Mouse (Mus musculus) megakaryocyte progenitor cell, adult 5-6 weeks (primary cell): ENCODE measurements around the gene H13. TPM values are rescaled to one million over a fixed set of nuclear protein-coding genes. Genes with fewer than 3 reads are reported as not detected.

ENCODE experiments used
- ATAC-seq: replicated peaks from 2 replicates; pipeline ENCODE4 v1.8.0; 2016; ENCODE audit warnings: mild to moderate bottlenecking, moderate TSS enrichment, inconsistent platforms; ENCODE audit not compliant: poor library complexity
- total RNA-seq, 2 experiments: library from RNA; stranded (forward) in 1 of 2; stranded (reverse) in 1 of 2; fragments of 157-497, 149-512 nt in 1 of 2; fragments of 200-1000 nt in 1 of 2; gene quantifications; 2 replicates each; pipeline versions ENCODE4 v1.2.3 to v1.2.4; 2015 to 2017

H13 gene
- total RNA-seq (2015) (169 and 177 TPM in 2 replicates), total RNA-seq (2017) (126 and 128 TPM in 2 replicates)

DNA sequence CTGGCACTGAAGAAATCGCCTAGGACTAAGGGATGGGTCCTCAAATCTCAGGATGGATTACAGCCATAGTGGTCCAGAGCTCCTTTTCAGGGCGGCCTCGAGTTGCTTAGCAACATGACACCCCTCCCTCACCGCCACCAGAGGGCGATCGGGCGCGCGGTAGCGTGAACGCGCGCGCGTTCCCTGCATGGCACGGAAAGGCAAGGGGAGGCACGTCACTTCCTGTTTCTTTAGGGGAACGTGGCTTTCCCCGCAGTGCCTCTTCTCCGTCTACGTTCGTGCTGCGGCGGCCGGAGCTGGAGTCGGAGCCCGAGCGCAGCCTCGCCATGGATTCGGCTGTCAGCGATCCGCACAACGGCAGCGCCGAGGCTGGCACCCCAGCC is at the start of gene H13:
H13 (plus strand) TSS at position 206 of the 383 bp plus-strand sequence.
- ATAC-seq: peak; percentile 92

DNA sequence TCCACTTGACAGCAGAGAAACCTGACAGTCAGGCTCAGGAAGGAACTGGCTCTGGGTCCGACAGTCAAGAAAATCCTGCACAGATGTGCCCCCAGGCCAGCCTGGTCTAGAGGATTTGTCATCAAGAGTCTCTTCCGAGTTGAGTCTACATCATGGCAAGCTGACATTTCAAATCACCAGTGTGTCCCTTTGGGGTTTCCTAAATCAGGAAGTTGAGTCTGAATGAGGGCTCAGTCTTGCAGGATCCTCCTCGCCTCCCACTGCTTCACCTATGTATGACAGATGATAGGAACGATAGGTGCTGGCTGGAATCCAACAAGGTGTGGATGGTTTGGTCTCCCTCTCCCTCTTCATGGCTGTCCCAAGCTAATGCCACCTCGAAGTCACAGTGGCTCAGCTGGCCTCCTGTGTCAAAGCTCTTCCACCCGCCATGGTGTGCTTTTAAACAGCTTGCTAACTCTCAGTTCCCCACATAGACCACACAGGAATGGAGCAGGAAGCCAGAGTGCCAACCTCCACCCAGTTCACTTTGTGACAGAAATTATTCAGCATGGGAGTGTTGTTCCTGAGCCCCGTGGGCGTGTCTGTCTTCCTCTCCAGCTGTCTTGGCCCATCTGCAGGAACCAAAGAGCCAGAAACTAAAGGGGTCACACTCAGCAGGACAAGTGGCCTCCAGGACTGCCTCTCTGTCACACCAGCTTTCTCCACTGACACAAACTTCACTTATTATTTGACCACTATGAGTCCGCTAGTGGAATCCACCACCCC is 48.7 kb upstream of the H13 start:
- peak; percentile 85 for ATAC-seq

DNA sequence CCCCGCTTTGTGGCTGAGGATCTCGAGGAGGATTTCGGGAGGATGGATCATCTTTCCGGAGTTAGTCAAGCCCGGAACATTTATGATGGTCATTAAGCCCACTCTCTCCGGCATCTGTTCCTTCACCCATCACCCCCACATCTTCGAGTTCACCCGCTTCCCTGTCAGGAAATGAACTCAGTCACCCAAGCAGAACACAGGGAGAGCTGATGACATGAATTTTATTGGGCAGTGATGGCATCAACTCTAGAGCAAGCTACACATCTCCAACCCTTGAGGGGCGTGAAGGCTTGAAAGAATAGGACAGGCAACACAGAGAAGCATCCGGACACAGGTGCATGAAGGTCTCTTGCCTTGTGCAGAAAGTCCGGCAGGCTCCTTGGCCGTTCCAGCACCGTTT is 47.1 kb upstream of the H13 start:
- no peak for ATAC-seq

DNA sequence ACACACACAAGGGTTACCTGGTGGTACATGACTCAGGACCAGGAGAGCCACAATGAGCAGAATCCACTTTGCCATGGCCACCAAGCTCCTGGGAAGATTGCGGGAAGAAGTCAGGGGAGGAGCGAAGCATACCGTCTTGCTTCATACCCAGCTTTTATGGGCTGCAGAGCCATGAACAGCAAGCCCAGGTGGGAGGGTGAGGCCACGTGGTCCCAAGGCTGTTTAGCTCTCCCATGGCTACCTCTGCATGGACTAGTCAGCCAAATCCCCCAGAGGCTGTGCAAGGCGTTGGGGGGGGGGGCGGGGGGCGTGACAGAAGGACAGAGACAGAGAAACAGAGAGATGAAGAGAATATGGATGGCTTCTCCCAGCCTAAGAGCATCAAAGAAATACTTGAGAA is 46.3 kb upstream of the H13 start, which contains the start of gene Defb25:
Defb25 (minus strand) TSS at position 101 of the 400 bp plus-strand sequence.
- no peak for ATAC-seq

DNA sequence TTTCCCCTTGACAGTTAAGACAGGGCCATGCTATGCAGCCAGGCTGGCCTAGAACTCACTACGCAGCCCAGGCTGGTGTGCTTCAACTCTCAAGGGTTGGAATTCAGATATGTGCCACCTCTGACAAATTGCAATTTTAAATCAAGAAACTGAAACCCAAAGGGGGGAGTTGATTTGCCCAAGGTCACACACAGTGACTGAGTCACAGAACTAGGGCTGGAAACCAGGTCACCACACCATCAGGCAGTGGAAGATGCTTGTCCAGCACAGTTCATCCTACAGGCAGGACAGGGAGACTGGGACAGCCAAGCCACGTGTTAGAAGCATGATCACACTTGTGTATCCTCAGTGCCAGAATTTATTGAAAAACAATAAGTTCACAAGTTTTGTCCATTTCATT is 44.7 kb upstream of the H13 start:
- no peak for ATAC-seq

DNA sequence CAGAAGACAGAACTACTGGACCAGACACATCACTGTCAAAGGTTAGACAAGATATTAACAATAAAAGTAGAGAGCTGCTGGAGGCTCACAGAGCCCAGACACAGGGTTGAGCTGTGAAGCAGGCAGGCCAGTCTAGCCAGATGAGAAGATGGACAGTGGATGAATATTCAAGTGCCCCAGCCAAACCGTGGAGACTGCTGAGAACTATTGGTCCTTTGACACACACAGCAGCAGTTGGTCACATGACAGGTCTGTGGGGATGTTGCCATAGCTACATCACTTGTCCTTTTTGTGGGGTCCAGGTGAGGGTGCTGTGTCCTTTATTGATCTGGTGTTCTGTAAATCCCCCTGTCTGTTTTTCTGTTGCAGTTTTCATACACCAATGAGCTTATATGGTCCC is 44.0 kb upstream of the H13 start:
- ATAC-seq: no peak

DNA sequence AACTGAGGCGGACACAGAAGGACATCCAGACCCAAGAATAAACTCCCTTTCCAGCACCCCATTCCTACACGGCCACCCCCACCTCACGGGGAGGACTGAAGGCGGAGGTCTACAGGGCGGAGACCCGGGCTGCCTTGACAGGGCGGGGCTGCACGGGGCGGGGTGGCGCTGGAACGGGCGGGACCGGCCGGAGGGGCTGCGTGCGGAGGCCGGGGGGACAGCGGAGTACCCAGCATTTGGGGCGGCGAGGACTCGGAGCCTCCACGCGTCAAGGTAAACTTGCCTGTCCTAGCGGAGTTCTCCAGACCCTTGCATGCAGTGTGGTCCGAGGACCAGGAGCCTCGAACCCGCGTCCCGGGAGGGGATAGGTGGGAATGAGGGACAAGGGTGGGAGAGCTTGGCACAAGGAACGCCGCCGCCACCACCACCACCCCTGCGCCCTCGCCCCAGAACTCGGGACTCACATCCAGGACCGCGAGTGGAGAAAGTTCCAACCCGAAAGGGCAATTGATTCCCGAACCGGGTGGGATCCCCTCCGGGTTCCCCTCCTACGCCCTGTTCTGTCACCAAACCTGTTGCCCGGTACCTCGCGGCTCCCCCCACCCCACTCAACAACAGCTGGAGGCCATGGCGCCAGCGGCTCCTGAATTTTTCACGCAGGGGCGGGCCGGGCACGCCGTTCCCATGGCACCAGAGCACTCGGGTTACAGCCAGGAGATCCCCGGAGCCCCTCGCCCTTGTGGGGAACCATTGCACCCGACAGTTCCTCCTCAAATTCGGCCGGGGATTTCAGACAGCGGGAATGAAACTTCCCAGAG is 42.3 kb upstream of the H13 start, which contains the start of gene Rem1:
Rem1 (plus strand) TSS at position 178 of the 818 bp plus-strand sequence.
- ATAC-seq: peak; percentile 34

DNA sequence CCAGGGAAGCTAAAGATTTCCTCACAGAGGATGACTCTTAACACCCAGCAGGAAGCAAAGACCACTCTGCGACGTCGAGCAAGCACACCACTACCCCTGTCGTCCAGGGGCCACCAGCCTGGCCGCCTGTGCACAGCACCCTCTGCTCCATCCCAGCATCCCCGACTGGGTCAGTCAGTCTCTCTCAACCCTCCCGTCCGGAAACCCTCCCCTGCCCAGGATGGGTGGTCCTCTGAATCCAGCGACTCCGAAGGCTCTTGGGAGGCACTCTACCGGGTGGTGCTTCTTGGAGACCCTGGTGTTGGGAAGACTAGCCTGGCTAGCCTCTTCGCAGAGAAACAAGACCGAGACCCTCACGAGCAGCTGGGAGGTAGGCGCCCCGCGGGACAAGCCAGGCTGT is 41.2 kb upstream of the H13 start:
- no peak for ATAC-seq

DNA sequence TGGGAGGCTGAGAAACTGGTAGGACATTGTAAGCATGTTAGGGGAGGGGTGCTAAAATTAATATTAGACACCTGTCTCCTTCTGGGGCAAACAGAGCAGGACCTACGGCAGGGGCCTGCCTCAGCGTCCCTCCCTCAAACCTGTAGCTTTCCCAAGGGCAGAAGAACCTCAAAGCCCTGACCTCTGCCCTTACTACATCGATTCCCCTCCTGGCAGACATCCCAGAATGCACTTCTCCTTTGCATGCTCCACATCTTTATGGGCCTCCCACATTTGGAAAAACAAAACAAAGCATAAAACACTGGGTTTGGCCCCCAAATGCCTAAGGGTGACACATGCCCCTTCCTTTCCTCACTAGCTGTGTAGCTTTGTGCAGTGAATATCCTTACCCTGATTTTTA is 40.0 kb upstream of the H13 start:
- no peak for ATAC-seq

DNA sequence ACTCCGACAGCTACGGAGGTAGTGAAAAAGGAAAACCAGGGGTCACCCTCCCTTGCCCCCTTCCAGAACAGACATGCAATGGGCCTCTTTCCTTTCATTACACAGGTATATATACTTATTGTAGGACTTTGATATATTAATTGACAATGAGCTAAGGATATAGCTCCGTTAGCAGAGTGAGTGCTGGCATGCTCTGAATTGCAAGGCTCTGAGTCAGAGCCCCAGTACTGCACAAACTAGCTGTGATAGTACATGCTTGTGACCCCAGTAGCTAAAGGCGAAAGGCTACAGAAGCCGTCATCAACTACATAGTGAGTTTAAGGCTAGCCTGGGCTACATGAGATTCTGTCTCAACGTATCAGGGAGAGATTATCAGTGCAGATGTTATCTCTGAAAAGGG is 39.4 kb upstream of the H13 start:
- ATAC-seq: no peak

DNA sequence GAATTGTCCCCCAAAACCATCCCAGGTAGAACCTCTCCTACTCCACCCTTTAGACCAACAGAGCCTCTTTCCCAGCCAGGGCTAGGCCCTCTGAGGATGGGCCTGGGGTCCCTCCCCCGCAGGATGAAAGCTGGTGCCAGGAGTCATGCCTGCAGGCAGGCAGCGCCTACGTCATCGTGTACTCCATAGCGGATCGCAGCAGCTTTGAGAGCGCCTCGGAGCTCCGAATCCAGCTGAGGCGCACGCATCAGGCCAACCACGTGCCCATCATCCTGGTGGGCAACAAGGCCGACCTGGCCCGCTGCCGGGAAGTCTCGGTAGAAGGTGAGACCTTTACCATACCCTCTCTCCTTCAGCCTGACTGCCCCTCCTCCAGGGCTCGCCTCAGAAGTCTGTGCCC is 35.9 kb upstream of the H13 start:
- ATAC-seq: no peak

DNA sequence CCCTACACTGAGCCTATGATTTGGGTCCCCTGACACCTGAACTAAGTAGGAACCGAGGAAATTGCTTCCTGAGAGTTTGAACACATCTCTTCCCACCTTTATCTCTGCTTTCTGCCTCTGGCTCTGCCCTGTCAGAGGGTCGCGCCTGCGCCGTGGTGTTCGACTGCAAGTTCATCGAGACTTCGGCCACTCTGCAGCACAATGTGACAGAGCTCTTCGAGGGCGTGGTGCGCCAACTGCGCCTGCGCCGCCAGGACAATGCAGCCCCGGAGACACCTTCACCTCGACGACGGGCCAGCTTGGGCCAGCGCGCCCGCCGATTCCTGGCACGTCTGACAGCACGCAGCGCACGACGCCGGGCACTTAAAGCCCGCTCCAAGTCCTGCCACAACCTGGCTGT is 35.0 kb upstream of the H13 start:
- no peak for ATAC-seq

DNA sequence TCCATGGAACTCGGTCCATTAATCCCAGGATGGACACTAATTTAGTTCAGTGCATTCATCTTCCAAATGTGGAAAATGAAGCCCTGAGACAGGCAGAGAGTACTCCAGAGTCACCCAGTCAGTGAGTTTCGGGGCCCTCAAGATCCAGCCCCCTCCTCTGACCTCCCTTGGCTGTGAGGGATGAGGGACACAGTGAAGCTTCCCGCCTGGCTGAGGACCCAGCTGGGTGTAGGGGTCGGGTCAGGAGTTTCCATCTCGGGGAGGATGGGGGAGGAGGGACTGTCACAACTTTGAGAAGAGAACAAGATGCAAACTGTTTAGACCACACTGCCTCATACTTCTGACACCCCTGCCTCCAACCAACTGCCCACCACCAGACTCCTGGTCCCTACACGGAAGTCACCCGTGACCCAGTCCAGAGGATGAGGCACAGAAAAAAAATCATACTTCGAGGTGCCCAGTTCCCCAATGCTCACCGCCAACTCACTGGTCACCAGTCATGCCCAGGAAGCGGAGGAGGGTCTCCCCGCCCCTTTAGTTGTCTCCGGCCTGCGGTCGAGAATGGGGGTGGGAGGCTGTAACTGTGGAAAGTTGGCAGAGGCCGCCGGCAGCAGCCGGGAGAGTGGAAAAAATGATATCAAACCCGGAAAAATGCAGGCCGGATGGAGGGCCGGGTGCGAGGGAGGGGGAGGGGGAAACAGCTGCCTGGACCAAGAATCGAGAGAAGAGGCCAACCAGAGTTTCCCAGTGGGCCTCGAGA is 32.8 kb upstream of the H13 start:
- no peak for ATAC-seq

DNA sequence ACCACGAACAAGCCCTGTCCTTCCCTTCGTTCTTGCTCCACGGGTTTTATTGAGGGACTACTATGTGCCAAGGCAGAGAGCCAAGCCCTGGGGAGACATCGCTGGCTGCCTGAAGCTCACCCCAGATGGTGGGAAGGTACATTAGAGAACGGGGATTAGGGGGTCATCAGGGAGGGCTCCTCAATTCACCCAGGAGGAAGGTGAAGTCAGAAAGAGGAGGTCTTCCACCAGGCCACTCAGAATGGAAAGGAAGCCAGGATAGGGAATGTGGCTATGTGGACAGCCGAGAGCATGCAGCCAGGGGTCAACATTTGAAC is 32.3 kb upstream of the H13 start:
- no peak for ATAC-seq

DNA sequence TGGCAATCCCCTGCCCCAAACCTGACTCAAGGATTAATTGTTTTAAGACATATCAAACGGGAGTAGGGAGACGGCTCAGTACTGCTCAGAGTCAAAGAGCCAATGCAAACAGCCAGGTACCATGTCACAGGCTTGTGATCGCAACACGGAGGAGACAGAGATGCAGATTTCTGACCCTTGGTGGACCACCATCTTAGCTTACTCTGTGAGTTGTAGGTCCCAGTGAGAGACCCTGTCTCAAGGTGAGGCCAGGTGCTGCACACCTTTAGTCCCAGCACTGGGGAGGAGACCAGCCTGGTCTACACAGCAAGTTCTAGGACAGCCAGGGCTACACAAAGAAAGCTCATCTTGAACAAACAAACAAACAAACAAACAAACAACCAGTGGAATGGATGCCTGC is 31.9 kb upstream of the H13 start:
- ATAC-seq: no peak

DNA sequence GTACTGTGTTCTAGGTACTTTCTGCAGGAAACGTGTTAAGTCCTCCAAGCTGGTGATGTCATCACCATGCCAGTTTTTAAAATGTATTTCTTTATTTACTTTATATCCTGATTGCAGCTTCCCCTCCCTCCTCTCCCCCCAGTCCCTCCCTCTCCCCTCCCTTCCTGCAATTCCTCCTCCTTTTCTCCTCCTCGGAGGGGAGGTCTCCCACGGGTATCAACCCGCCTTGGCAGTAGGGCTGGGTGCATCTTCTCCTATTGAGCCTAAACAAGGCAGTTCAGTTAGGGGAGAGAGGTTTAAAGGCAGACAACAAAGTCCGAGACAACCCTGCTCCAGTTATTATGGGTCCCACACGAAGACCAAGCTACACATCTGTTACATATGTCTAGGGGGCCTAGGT is 30.4 kb upstream of the H13 start:
- ATAC-seq: no peak

DNA sequence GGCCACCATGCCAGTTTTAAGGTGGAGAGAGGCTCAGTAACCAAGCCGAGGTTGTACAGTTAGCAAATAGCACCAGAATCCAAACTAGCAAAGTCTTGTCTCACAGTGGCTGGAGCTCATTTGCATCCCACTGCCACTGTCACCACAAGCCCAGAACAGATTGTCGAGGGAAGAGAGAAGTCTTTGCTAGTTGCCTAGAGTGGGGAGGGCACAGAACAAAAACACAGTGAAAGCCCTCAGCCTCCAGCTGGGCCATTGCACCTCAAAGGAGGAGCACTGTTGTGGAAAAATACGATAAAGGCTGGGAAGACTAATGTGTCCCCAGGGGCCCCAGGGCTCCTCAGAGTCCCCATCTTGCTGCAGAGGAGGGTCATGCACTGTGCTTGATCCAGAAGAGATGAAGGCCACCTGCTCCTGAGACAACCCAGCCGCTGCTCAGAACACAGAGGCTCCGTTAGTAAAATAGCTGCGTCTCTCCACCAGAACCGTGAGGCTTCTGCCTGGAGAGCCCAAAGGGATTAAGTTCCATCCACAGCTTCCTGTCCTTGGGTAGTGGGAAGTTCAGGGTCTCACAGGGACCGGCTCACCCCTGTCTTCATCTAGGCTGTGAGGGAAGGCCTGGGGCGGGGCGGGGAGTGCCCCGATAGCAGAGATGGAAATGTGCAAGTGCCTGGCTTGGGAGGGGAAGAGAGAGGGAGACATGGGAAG is 29.7 kb upstream of the H13 start:
- no peak for ATAC-seq

DNA sequence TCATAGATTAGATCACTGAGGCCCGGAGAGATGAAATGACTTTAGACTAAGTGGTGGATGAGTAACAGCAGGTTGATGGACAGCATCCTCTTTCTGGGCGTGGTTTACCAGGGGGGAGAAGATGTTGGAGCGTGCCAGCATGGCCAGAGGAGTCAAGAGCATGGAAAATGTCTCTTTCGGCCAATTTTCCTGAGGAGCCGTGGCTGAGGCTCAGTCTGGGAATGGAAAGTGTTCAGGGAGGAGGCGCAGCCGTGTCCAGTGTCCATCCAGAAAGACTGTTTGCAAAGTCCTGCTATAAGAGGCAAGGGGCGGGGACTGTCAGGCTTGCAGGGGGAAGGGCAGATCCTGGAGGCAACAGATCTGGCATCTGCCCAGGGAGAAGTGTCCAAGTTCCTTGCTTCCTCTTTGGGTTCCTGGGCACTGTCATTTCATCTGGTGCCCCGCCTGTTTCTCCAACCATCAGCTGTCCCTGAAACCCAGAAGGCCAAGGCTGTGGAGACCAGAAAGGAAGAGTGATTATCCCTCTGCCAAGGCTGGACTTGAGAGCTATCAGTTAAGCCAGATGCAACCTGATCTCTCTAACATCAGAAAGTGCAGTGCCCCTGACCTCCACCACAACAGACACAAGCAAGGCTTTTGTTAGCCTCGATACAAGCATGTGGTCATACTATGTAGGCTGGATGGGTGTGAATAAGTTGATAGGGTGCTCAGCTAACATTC is 16.2 kb upstream of the H13 start:
- ATAC-seq: peak; percentile 73

DNA sequence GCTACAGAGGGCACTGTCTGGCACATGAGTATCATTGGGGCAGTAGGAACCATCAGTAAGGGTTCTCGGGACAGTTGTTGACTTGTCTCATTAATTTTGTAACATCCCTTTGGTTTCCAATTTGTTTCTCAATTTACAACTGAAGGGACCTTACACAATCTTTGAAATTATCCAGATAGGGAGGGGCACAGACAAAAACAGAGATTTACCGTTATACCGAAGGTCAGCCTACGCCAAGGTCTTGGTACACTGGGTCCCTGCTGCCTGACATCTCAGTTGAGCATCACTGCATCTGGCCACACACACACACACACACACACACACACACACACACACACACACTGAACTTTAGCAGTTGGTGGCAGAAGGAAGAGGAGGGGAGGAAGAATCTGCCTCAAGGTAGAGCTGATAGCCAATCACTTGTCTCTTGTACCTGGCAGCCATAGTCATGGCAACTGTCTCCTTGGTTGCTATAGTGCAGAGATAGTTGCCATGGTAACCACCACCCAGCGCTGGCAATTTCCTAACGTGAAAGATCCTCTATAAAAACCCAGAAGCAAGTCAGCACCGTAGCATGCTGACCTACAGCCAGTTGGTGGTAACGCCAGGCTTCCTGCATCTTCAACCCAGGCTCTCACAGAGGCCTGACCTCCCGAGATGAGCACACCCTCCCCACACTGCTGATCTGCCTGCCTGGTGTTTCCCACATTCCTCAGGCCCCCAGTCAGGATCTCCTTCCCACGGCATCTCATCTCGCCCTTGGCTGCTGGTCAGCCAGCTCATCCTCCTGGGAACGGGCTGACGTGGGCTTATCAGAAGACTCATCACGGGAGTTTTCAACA is 15.2 kb upstream of the H13 start:
- peak; percentile 51 for ATAC-seq
